Mouse (Mus musculus) heart, embryonic 15.5 days (tissue): ENCODE measurements at regions not wholly inside any gene's neighbourhood (a gene's known extent, or its start where the extent isn't known, plus 50 kb on each side); places are given as distances from the start of the nearest gene placed in this dataset.
A peak's percentile ranks its signal among the peaks of the same experiment; 100 is the strongest.

ENCODE experiments used
- ATAC-seq: fragments of 200-750 bp; cut with Nextera tagmentation; replicated peaks from 2 replicates; pipeline ENCODE4 v1.8.0; 2017; ENCODE audit warnings: low read depth, moderate TSS enrichment; ENCODE audit not compliant: insufficient number of reproducible peaks, insufficient read depth, low FRiP score
- H3K27ac ChIP-seq: fragments of 300-500 bp; sonication (generic); 2 replicates; pipeline ENCODE4 v1.5.1; 2015; ENCODE audit warnings: mild to moderate bottlenecking, inconsistent platforms
- H3K27me3 ChIP-seq: fragments of 300-500 bp; sonication (generic); 2 replicates; pipeline ENCODE4 v1.6.1; 2015; ENCODE audit warnings: inconsistent platforms
- H3K36me3 ChIP-seq: fragments of 300-500 bp; sonication (generic); 2 replicates; pipeline ENCODE4 v1.6.1; 2015; ENCODE audit warnings: mild to moderate bottlenecking, inconsistent platforms
- H3K4me1 ChIP-seq: fragments of 300-500 bp; sonication (generic); replicated peaks from 2 replicates; pipeline ENCODE4 v1.6.1; 2015; ENCODE audit warnings: inconsistent platforms
- H3K4me2 ChIP-seq: fragments of 300-500 bp; sonication (generic); 2 replicates; pipeline ENCODE4 v1.6.1; 2015; ENCODE audit warnings: inconsistent platforms, mild to moderate bottlenecking, moderate library complexity
- H3K4me3 ChIP-seq: fragments of 300-500 bp; sonication (generic); 2 replicates; pipeline ENCODE4 v1.5.1; 2015; ENCODE audit warnings: mild to moderate bottlenecking, inconsistent platforms
- H3K9ac ChIP-seq: fragments of 300-500 bp; sonication (generic); 2 replicates; pipeline ENCODE4 v1.6.1; 2015; ENCODE audit warnings: mild to moderate bottlenecking, inconsistent platforms
- H3K9me3 ChIP-seq: fragments of 300-500 bp; sonication (generic); replicated peaks from 2 replicates; pipeline ENCODE4 v1.6.1; 2016; ENCODE audit warnings: inconsistent platforms
- WGBS: fragments of 180-500 bp; shearing (Covaris S2); methylation state at CpG from one replicate; pipeline ENCODE4 v1.1.7; 2015; ENCODE audit warnings: mixed read lengths; 5-methylcytosine and 5-hydroxymethylcytosine counted together

- Histone ChIP-seq H3K27ac (no peak overlapping the region), H3K36me3 (no peaks in the 10 kb centered on the region), H3K9me3 (no peaks in the 10 kb centered on the region), H3K4me3 (no peak overlapping the region), H3K27me3 (no peaks in the 10 kb centered on the region), H3K9ac (no peak overlapping the region), H3K4me2 (no peak overlapping the region), H3K4me1 (no peaks in the 10 kb centered on the region)
- 56% methylated on average over 2 of the region's 2 CpGs for WGBS
- no peak for ATAC-seq
Measured at GRCm38 (mm10) chr15:28823526-28823925, 620.0 kb downstream of the Dnah5 start.

- Histone ChIP-seq H3K36me3 (no peaks in the 10 kb centered on the region), H3K4me1 (no peaks in the 10 kb centered on the region), H3K9ac (no peak overlapping the region), H3K4me3 (no peak overlapping the region), H3K9me3 (no peaks in the 10 kb centered on the region), H3K27me3 (no peaks in the 10 kb centered on the region), H3K4me2 (no peak overlapping the region), H3K27ac (no peak overlapping the region)
- ATAC-seq = no peak
- WGBS = 72% methylated on average over 4 of the region's 4 CpGs
Measured at GRCm38 (mm10) chr15:28834831-28835230, 631.3 kb downstream of the Dnah5 start.

- H3K4me2 ChIP-seq = no peak overlapping the region
- H3K27ac ChIP-seq = no peak overlapping the region
- H3K4me1 ChIP-seq = no peaks in the 10 kb centered on the region
- H3K9ac ChIP-seq = no peak overlapping the region
- WGBS = 86% methylated on average over 1 of the region's 1 CpGs
- H3K9me3 ChIP-seq = no peaks in the 10 kb centered on the region
- no peak for ATAC-seq
- H3K36me3 ChIP-seq = no peaks in the 10 kb centered on the region
- no peak overlapping the region for H3K4me3 ChIP-seq
- H3K27me3 ChIP-seq = no peaks in the 10 kb centered on the region
Measured at GRCm38 (mm10) chr15:28840322-28840721, 636.8 kb downstream of the Dnah5 start.

GRCm38 (mm10) chr15:28856419-28856818, 652.9 kb downstream of the Dnah5 start:
- 68% methylated on average over 2 of the region's 2 CpGs for WGBS

GRCm38 (mm10) chr15:28858176-28858575, 654.6 kb downstream of the Dnah5 start:
- WGBS = 72% methylated on average over 2 of the region's 2 CpGs
- ATAC-seq = no peak
- no peak overlapping the region for H3K9ac ChIP-seq

More at GRCm38 (mm10) chr15:28856419-28856818, 652.9 kb downstream of the Dnah5 start:
- Histone ChIP-seq H3K4me3 (no peak overlapping the region), H3K9me3 (no peaks in the 10 kb centered on the region), H3K36me3 (no peaks in the 10 kb centered on the region), H3K4me2 (no peak overlapping the region), H3K9ac (no peak overlapping the region), H3K27me3 (no peaks in the 10 kb centered on the region), H3K4me1 (no peaks in the 10 kb centered on the region), H3K27ac (no peak overlapping the region)
- no peak for ATAC-seq

GRCm38 (mm10) chr15:28864101-28864500, 660.5 kb downstream of the Dnah5 start:
- no peaks in the 10 kb centered on the region for H3K36me3 ChIP-seq
- 60% methylated on average over 1 of the region's 1 CpGs for WGBS
- H3K9me3 ChIP-seq = no peaks in the 10 kb centered on the region
- no peak overlapping the region for H3K4me2 ChIP-seq
- H3K9ac ChIP-seq = no peak overlapping the region
- H3K4me1 ChIP-seq = no peaks in the 10 kb centered on the region
- ATAC-seq = no peak
- no peak overlapping the region for H3K4me3 ChIP-seq
- no peaks in the 10 kb centered on the region for H3K27me3 ChIP-seq
- no peak overlapping the region for H3K27ac ChIP-seq

More at GRCm38 (mm10) chr15:28858176-28858575, 654.6 kb downstream of the Dnah5 start:
- no peaks in the 10 kb centered on the region for H3K4me1 ChIP-seq
- H3K4me2 ChIP-seq = no peak overlapping the region
- no peaks in the 10 kb centered on the region for H3K36me3 ChIP-seq
- no peak overlapping the region for H3K4me3 ChIP-seq
- H3K9me3 ChIP-seq = no peaks in the 10 kb centered on the region
- H3K27me3 ChIP-seq = no peaks in the 10 kb centered on the region
- no peak overlapping the region for H3K27ac ChIP-seq

GRCm38 (mm10) chr15:28864913-28865312, 661.4 kb downstream of the Dnah5 start:
- H3K9ac ChIP-seq = no peak overlapping the region
- H3K4me3 ChIP-seq = no peak overlapping the region
- ATAC-seq = 0 out of 2 replicates have a peak, but pooled peaks have one; percentile 50
- no peaks in the 10 kb centered on the region for H3K9me3 ChIP-seq
- no peak overlapping the region for H3K4me2 ChIP-seq
- no peaks in the 10 kb centered on the region for H3K27me3 ChIP-seq
- no peaks in the 10 kb centered on the region for H3K4me1 ChIP-seq
- 38% methylated on average over 2 of the region's 2 CpGs for WGBS
- no peaks in the 10 kb centered on the region for H3K36me3 ChIP-seq
- no peak overlapping the region for H3K27ac ChIP-seq

- Histone ChIP-seq H3K36me3 (no peaks in the 10 kb centered on the region), H3K9ac (no peak overlapping the region), H3K4me1 (no peaks in the 10 kb centered on the region), H3K27ac (no peak overlapping the region), H3K4me3 (no peak overlapping the region), H3K9me3 (no peaks in the 10 kb centered on the region), H3K4me2 (no peak overlapping the region), H3K27me3 (no peaks in the 10 kb centered on the region)
- WGBS = 52% methylated on average over 2 of the region's 2 CpGs
- no peak for ATAC-seq
Measured at GRCm38 (mm10) chr15:28873001-28873400, 669.4 kb downstream of the Dnah5 start.

GRCm38 (mm10) chr15:28896248-28896808, 692.8 kb downstream of the Dnah5 start:
- Histone ChIP-seq H3K9me3 (no peaks in the 10 kb centered on the region), H3K4me3 (no peak overlapping the region), H3K36me3 (no peaks in the 10 kb centered on the region), H3K27me3 (no peaks in the 10 kb centered on the region), H3K4me2 (no peak overlapping the region), H3K4me1 (no peaks in the 10 kb centered on the region), H3K27ac (no peak overlapping the region), H3K9ac (no peak overlapping the region)
- 71% methylated on average over 3 of the region's 3 CpGs for WGBS
- ATAC-seq = no peak

- Histone ChIP-seq H3K36me3 (no peaks in the 10 kb centered on the region), H3K9ac (no peak overlapping the region), H3K4me2 (no peak overlapping the region), H3K9me3 (no peaks in the 10 kb centered on the region), H3K4me3 (no peak overlapping the region), H3K27ac (no peak overlapping the region), H3K27me3 (no peaks in the 10 kb centered on the region), H3K4me1 (no peaks in the 10 kb centered on the region)
- no peak for ATAC-seq
- WGBS = 82% methylated on average over 4 of the region's 4 CpGs
Measured at GRCm38 (mm10) chr15:28922437-28922836, 718.9 kb downstream of the Dnah5 start.

- no peak overlapping the region for H3K4me2 ChIP-seq
- ATAC-seq = no peak; the same call in 1 of the 2 replicates
- H3K9ac ChIP-seq = no peak overlapping the region
- no peaks in the 10 kb centered on the region for H3K4me1 ChIP-seq
- H3K27me3 ChIP-seq = no peaks in the 10 kb centered on the region
- WGBS = 32% methylated on average over 1 of the region's 1 CpGs
- no peaks in the 10 kb centered on the region for H3K36me3 ChIP-seq
- no peaks in the 10 kb centered on the region for H3K9me3 ChIP-seq
- peak overlapping the region; percentile 29; the same call in 1 of the 2 replicates for H3K27ac ChIP-seq
- no peak overlapping the region for H3K4me3 ChIP-seq
Measured at GRCm38 (mm10) chr15:28948245-28948644, 744.7 kb downstream of the Dnah5 start.
